Mouse (Mus musculus): ENCODE measurements at regions not wholly inside any gene's neighbourhood (a gene's known extent, or its start where the extent isn't known, plus 50 kb on each side); places are given as distances from the start of the nearest gene placed in this dataset.

- TF ChIP-seq FLI1 (IDR thresholded peaks at IDR 0.05; ENCODE audit: low read length) (no peak), GATA1 (IDR thresholded peaks at IDR 0.05; ENCODE audit: borderline replicate concordance, low read length) (no peak)
These were observed 455.5 kb upstream of the Fam92a start for GRCm38 (mm10) chr4:12627158-12627871.

Data from megakaryocyte, embryonic 14.5 days (primary cell).